Mouse (Mus musculus) bone marrow, adult 2 months (tissue): ENCODE results near the gene Iars.

Experiments used
- CTCF ChIP-seq: fragments of 200-500 bp; IDR thresholded peaks from 2 replicates; pipeline ENCODE4 v1.5.1; 2011; ENCODE audit warnings: low read length, control low read depth; ENCODE audit not compliant: control insufficient read depth, insufficient read depth
- POLR2A ChIP-seq: fragments of 200-500 bp; IDR thresholded peaks from 2 replicates; pipeline ENCODE4 v1.6.1; 2011; ENCODE audit warnings: low read depth, mild to moderate bottlenecking, control low read depth, low read length, borderline replicate concordance; ENCODE audit not compliant: control insufficient read depth

GRCm38 (mm10) chr13:49703216-49703779 is 21.4 kb downstream of the Iars start:
- TF ChIP-seq CTCF (no peak), POLR2A (no peak)
